Mouse (Mus musculus) heart, embryonic 11.5 days (tissue): ENCODE measurements around the gene Uba52. TPM values are rescaled to one million over a fixed set of nuclear protein-coding genes. Genes with fewer than 3 reads are reported as not detected.

Experiments used
- polyA plus RNA-seq: library from polyadenylated mRNA; unstranded; fragments of >200 nt; fragmentation: Nextera tagmentation; extraction: Ambion mirVana; gene quantifications from 2 replicates; pipeline ENCODE4 v1.2.1, GENCODE M21; 2014

The Uba52 gene
- polyA plus RNA-seq, 1 experiment from 2014 or later: 827 TPM

Other genes starting within 250 kb of the Uba52 start
- gene Homer3, start 228.0 kb downstream of the Uba52 start, polyA plus RNA-seq: 25.5 and 30.0 TPM in 2 replicates
- gene Ddx49, start 208.3 kb downstream of the Uba52 start, polyA plus RNA-seq: 36.4 and 37.6 TPM in 2 replicates
- 307 and 329 TPM in 2 replicates for gene Cope, start 208.3 kb downstream of the Uba52 start, polyA plus RNA-seq
- 1.4 and 1.5 TPM in 2 replicates for gene Cers1, start 195.0 kb downstream of the Uba52 start, polyA plus RNA-seq
- 1.7 and 1.9 TPM in 2 replicates for gene Gdf1, start 181.0 kb downstream of the Uba52 start, polyA plus RNA-seq
- 14.0 and 17.2 TPM in 2 replicates for gene Upf1, start 157.5 kb downstream of the Uba52 start, polyA plus RNA-seq
- 1.1 and 2.2 TPM in 2 replicates for gene Comp, start 137.2 kb downstream of the Uba52 start, polyA plus RNA-seq
- 11.6 and 13.5 TPM in 2 replicates for gene Crtc1, start 71.2 kb downstream of the Uba52 start, polyA plus RNA-seq
- 9.2 and 10.1 TPM in 2 replicates for gene Klhl26, start 33.8 kb downstream of the Uba52 start, polyA plus RNA-seq
- gene Tmem59l, start 23.4 kb downstream of the Uba52 start, polyA plus RNA-seq: 0.44 and 0.86 TPM in 2 replicates
- gene Crlf1, start 17.6 kb downstream of the Uba52 start, polyA plus RNA-seq: 0.80 and 3.8 TPM in 2 replicates
- 109 and 124 TPM in 2 replicates for gene Rex1bd, start 4.0 kb downstream of the Uba52 start, polyA plus RNA-seq
- gene Fkbp8, start 16.9 kb upstream of the Uba52 start, polyA plus RNA-seq: 202 and 212 TPM in 2 replicates
- 67.3 and 68.1 TPM in 2 replicates for gene Kxd1, start 17.2 kb upstream of the Uba52 start, polyA plus RNA-seq
- 14.1 and 14.7 TPM in 2 replicates for gene Ell, start 28.7 kb upstream of the Uba52 start, polyA plus RNA-seq
- gene Isyna1, start 83.6 kb upstream of the Uba52 start, polyA plus RNA-seq: 86.0 and 95.3 TPM in 2 replicates
- gene Ssbp4, start 98.1 kb upstream of the Uba52 start, polyA plus RNA-seq: 72.5 and 78.9 TPM in 2 replicates
- gene Lrrc25, start 105.4 kb upstream of the Uba52 start, polyA plus RNA-seq: 0.19 and 0.59 TPM in 2 replicates
- 0.26 and 0.37 TPM in 2 replicates for gene Gdf15, start 121.7 kb upstream of the Uba52 start, polyA plus RNA-seq
- gene Pgpep1, start 149.6 kb upstream of the Uba52 start, polyA plus RNA-seq: 38.9 and 41.6 TPM in 2 replicates
- 296 and 308 TPM in 2 replicates for gene Lsm4, start 162.4 kb upstream of the Uba52 start, polyA plus RNA-seq
- 97.8 and 102 TPM in 2 replicates for gene Jund, start 188.1 kb upstream of the Uba52 start, polyA plus RNA-seq
- gene Iqcn, start 192.7 kb upstream of the Uba52 start, polyA plus RNA-seq: not detected in 2 replicates
- not detected in 2 replicates for gene Gm3336, start 207.7 kb upstream of the Uba52 start, polyA plus RNA-seq
- gene Pde4c, start 212.9 kb upstream of the Uba52 start, polyA plus RNA-seq: not detected in 2 replicates
- 16.2 and 21.3 TPM in 2 replicates for gene Rab3a, start 243.9 kb upstream of the Uba52 start, polyA plus RNA-seq